Mouse (Mus musculus): Measurements from ENCODE around the gene Gtf3c4.

DNA sequence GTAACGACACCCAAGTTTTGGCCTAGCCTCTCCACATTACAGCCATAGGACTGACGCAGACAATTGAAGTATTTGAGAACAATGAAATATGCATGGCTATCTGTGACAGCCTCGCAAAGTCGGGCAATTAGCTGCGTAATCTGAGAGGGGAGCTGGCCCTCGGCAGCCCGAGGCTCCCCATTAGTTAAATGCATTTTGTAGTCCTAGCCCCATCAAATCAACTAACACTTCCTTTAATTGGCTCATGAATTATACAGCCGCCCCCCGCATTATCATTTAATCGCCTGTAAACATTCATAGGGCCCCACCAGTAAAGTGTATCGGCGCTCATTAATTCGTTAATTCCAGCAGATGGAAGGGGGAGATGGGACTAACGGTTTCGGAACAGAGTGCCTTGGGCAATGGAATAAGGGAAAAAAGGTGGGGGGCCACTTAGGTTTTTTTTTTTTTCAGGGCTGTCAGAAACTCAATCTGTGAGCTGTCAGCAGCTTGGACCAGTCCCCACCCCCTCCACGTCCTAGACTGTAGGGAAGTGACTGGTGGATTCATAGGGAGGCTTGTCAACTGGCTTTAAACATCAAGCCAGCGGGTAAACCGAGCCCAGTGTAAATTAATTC is 42.6 kb downstream of the Gtf3c4 start:
- TF ChIP-seq CTCF (IDR thresholded peaks at IDR 0.05; ENCODE audit: low read depth), result no peak
- no peak for TF ChIP-seq EP300 (IDR thresholded peaks at IDR 0.05; ENCODE audit: low read depth)
